Mouse (Mus musculus) cortical plate, adult 2 months (tissue): ENCODE results near the gene Dennd2a. TPM values are rescaled to one million over a fixed set of nuclear protein-coding genes. Genes with fewer than 3 reads are reported as not detected.

Experiments used
- H3K27ac ChIP-seq: fragments of 200-500 bp; 2 replicates; pipeline ENCODE4 v1.5.1; 2012; ENCODE audit warnings: low read length, control low read depth, inconsistent platforms; ENCODE audit not compliant: insufficient read depth
- H3K4me1 ChIP-seq: fragments of 200-500 bp; 2 replicates; pipeline ENCODE4 v1.6.1; 2011; ENCODE audit warnings: low read length; ENCODE audit not compliant: control insufficient read depth, insufficient read depth
- H3K4me3 ChIP-seq: fragments of 200-500 bp; 2 replicates; pipeline ENCODE4 v1.5.1; 2011; ENCODE audit warnings: mild to moderate bottlenecking, low read length, control low read depth; ENCODE audit not compliant: insufficient read depth
- CTCF ChIP-seq: fragments of 200-500 bp; IDR thresholded peaks from 2 replicates; pipeline ENCODE4 v1.5.1; 2011; ENCODE audit warnings: mild to moderate bottlenecking, control low read depth, low read length; ENCODE audit not compliant: insufficient read depth; ENCODE audit errors: extremely low read depth
- POLR2A ChIP-seq: fragments of 200-500 bp; IDR thresholded peaks from 2 replicates; pipeline ENCODE4 v1.6.1; 2011; ENCODE audit warnings: mild to moderate bottlenecking, low read length, control low read depth; ENCODE audit not compliant: insufficient read depth; ENCODE audit errors: extremely low read depth
- polyA plus RNA-seq: library from polyadenylated mRNA; depleted of rRNA; stranded (reverse); fragments of >200 nt; gene quantifications from 2 replicates; pipeline ENCODE4 v1.2.3, GENCODE M21; 2012

Gene Dennd2a
- polyA plus RNA-seq, 1 experiment, result 13.1 TPM

- H3K27ac ChIP-seq, result no peak overlapping the region
- no peak overlapping the region for H3K4me3 ChIP-seq
- H3K4me1 ChIP-seq, result peaks cover 8% of the 10 kb centered on the region
- TF ChIP-seq POLR2A, result no peak
- no peak for TF ChIP-seq CTCF
These were observed 30.9 kb downstream of the Dennd2a start for GRCm38 (mm10) chr6:39526797-39527196.

- no peak overlapping the region for H3K27ac ChIP-seq
- H3K4me3 ChIP-seq, result no peak overlapping the region
- TF ChIP-seq POLR2A (no peak), CTCF (no peak)
- no peaks in the 10 kb centered on the region; the same call in 1 of the 2 replicates for H3K4me1 ChIP-seq
These were observed 34.5 kb downstream of the Dennd2a start for GRCm38 (mm10) chr6:39523161-39523560.

GRCm38 (mm10) chr6:39522425-39522824 is 35.2 kb downstream of the Dennd2a start:
- TF ChIP-seq POLR2A, result no peak
- H3K4me1 ChIP-seq, result no peaks in the 10 kb centered on the region
- no peak overlapping the region for H3K4me3 ChIP-seq
- H3K27ac ChIP-seq, result no peak overlapping the region

GRCm38 (mm10) chr6:39515739-39516131 is 41.9 kb downstream of the Dennd2a start:
- 0 out of 2 replicates have a peak overlapping the region, but pooled peaks have one; percentile 32 for H3K27ac ChIP-seq
- H3K4me3 ChIP-seq, result no peak overlapping the region
- TF ChIP-seq POLR2A (no peak), CTCF (no peak)
- H3K4me1 ChIP-seq, result peaks cover 3% of the 10 kb centered on the region; the same call in 1 of the 2 replicates

- no peak overlapping the region for H3K27ac ChIP-seq
- TF ChIP-seq CTCF (no peak), POLR2A (no peak)
- H3K4me3 ChIP-seq, result no peak overlapping the region
- peaks cover 3% of the 10 kb centered on the region; the same call in 1 of the 2 replicates for H3K4me1 ChIP-seq
These were observed 42.5 kb downstream of the Dennd2a start for GRCm38 (mm10) chr6:39515040-39515738.

- H3K4me3 ChIP-seq, result no peak overlapping the region
- no peaks in the 10 kb centered on the region for H3K4me1 ChIP-seq
These were observed 54.2 kb downstream of the Dennd2a start for GRCm38 (mm10) chr6:39503476-39503875.

GRCm38 (mm10) chr6:39497165-39497564 is 60.5 kb downstream of the Dennd2a start:
- Histone ChIP-seq H3K4me3 (no peak overlapping the region), H3K4me1 (peaks cover 4% of the 10 kb centered on the region; the same call in 1 of the 2 replicates), H3K27ac (no peak overlapping the region)
- TF ChIP-seq CTCF (no peak), POLR2A (no peak)

More at GRCm38 (mm10) chr6:39503476-39503875, 54.2 kb downstream of the Dennd2a start:
- H3K27ac ChIP-seq, result no peak overlapping the region
- TF ChIP-seq CTCF, result no peak
- no peak for TF ChIP-seq POLR2A

- H3K4me1 ChIP-seq, result peaks cover 4% of the 10 kb centered on the region; the same call in 1 of the 2 replicates
- H3K4me3 ChIP-seq, result no peak overlapping the region
- no peak overlapping the region for H3K27ac ChIP-seq
- TF ChIP-seq POLR2A (no peak), CTCF (no peak)
These were observed 64.4 kb downstream of the Dennd2a start for GRCm38 (mm10) chr6:39493129-39493714.

- H3K4me3 ChIP-seq, result no peak overlapping the region
- TF ChIP-seq CTCF, result no peak
- TF ChIP-seq POLR2A, result no peak
- H3K27ac ChIP-seq, result no peak overlapping the region
- peaks cover 7% of the 10 kb centered on the region for H3K4me1 ChIP-seq
These were observed 65.5 kb downstream of the Dennd2a start for GRCm38 (mm10) chr6:39492161-39492560.

- Histone ChIP-seq H3K4me3 (no peak overlapping the region), H3K27ac (no peak overlapping the region), H3K4me1 (peaks cover 4% of the 10 kb centered on the region; the same call in 1 of the 2 replicates)
- TF ChIP-seq POLR2A (no peak), CTCF (no peak)
These were observed 66.5 kb downstream of the Dennd2a start for GRCm38 (mm10) chr6:39491203-39491602.
